Mouse (Mus musculus) ovary, adult 10 weeks (tissue): ENCODE results near the gene Gm1979. TPM values are rescaled to one million over a fixed set of nuclear protein-coding genes. Genes with fewer than 3 reads are reported as not detected.

ENCODE experiments used
- polyA plus RNA-seq: library from polyadenylated mRNA; stranded (reverse); fragments of 350-450 nt; fragmentation: Illumina TruSeq; extraction: RNeasy Lipid Tissue Mini Kit (QIAGEN cat#74804); gene quantifications from one replicate; pipeline ENCODE4 v1.2.3, GENCODE M21; 2014

The Gm1979 gene
- 1.3 TPM for polyA plus RNA-seq

DNA sequence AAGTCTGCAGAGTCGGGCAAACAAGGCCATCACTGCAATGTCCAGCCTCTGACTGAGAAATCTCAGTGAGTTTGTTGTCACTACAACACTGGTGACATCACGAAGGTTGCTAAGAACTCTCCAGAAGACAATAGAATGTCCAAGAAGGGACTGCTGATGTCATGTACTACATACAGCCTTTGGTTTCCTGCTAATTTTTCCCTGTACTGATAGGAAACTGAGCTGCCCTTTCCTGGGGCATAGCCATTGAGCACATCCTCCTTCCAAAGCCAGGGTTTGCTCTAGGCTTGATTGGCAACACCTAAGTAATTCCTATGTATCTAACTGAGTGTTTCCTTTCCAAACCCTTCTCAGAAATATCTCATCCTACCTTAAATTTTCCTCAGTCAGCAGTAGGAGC is at the start of gene Gm1979:
Gene Gm1979 (minus strand): TSS at position 101 of the 400 bp plus-strand sequence.

GRCm38 (mm10) chr5:26039458-26039857 is 34.9 kb upstream of the Gm1979 start, which contains the start of gene Speer4a:
Gene Speer4a, minus strand, starts transcription at chr5:26039558.

DNA sequence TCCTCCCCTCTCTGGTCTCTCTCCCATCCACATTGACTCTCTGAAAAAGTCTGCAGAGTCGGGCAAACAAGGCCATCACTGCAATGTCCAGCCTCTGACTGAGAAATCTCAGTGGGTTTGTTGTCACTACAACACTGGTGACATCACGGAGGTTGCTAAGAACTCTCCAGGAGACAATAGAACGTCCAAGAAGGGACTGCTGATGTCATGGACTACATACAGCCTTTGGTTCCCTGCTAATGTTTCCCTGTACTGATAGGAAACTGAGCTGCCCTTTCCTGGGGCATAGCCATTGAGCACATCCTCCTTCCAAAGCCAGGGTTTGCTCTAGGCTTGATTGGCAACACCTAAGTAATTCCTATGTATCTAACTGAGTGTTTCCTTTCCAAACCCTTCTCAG is 18.2 kb upstream of the Gm1979 start, which contains the start of gene Gm5862:
Gene Gm5862 (minus strand): TSS at position 101 of the 400 bp plus-strand sequence.

GRCm38 (mm10) chr5:25988550-25988949 is 16.0 kb downstream of the Gm1979 start, which contains the start of gene Gm21698:
Gene Gm21698, minus strand, starts transcription at chr5:25988650.

DNA sequence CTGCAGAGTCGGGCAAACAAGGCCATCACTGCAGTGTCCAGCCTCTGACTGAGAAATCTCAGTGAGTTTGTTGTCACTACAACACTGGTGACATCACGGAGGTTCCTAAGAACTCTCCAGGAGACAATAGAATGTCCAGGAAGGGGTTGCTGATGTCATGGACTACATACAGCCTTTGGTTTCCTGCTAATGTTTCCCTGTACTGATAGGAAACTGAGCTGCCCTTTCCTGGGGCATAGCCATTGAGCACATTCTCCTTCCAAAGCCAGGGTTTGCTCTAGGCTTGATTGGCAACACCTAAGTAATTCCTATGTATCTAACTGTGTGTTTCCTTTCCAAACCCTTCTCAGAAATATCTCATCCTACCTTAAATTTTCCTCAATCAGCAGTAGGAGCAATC is 32.0 kb downstream of the Gm1979 start, which contains the start of gene Gm21680:
Gene Gm21680 (minus strand): TSS at position 101 of the 400 bp plus-strand sequence.

DNA sequence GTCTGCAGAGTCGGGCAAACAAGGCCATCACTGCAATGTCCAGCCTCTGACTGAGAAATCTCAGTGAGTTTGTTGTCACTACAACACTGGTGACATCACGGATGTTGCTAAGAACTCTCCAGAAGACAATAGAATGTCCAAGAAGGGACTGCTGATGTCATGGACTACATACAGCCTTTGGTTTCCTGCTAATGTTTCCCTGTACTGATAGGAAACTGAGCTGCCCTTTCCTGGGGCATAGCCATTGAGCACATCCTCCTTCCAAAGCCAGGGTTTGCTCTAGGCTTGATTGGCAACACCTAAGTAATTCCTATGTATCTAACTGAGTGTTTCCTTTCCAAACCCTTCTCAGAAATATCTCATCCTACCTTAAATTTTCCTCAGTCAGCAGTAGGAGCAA is 50.3 kb downstream of the Gm1979 start, which contains the start of gene Gm21671:
Gene Gm21671 (minus strand): TSS at position 101 of the 400 bp plus-strand sequence.

Other genes with a start within 250 kb of the Gm1979 start
- gene Actr3b, start 244.8 kb downstream of the Gm1979 start, polyA plus RNA-seq, result 37.5 TPM
- 1.7 TPM for gene Gm21663, start 62.4 kb downstream of the Gm1979 start, polyA plus RNA-seq
- 3.0 TPM for gene Gm21671, start 50.4 kb downstream of the Gm1979 start, polyA plus RNA-seq
- gene Gm21680, start 32.1 kb downstream of the Gm1979 start, polyA plus RNA-seq, result not detected
- gene Gm21698, start 16.1 kb downstream of the Gm1979 start, polyA plus RNA-seq, result 3.8 TPM
- gene Gm5862, start 18.1 kb upstream of the Gm1979 start, polyA plus RNA-seq, result 0.40 TPM
- 4.7 TPM for gene Speer4a, start 34.8 kb upstream of the Gm1979 start, polyA plus RNA-seq
- 0.77 TPM for gene Gm7347, start 53.8 kb upstream of the Gm1979 start, polyA plus RNA-seq
- 0.31 TPM for gene Gm10471, start 84.5 kb upstream of the Gm1979 start, polyA plus RNA-seq
- 0.91 TPM for gene 5031410I06Rik, start 100.6 kb upstream of the Gm1979 start, polyA plus RNA-seq
- gene Gm10220, start 116.6 kb upstream of the Gm1979 start, polyA plus RNA-seq, result 0.97 TPM